Mouse (Mus musculus) heart, adult 2 months (tissue): ENCODE data around the gene Nrxn2. TPM values are rescaled to one million over a fixed set of nuclear protein-coding genes. Genes with fewer than 3 reads are reported as not detected.

Experiments
- DNase-seq, 2 experiments: peaks; one replicate each; pipeline ENCODE4 v3.0.0; 2021
- H3K27ac ChIP-seq: fragments of 200-600 bp; 2 replicates; pipeline ENCODE4 v1.8.1; 2022
- H3K27me3 ChIP-seq: fragments of 200-500 bp; 2 replicates; pipeline ENCODE4 v1.6.1; 2012; ENCODE audit warnings: mild to moderate bottlenecking, low read length, inconsistent platforms, mixed read lengths; ENCODE audit not compliant: control insufficient read depth, insufficient read depth
- H3K36me3 ChIP-seq: fragments of 200-500 bp; 2 replicates; pipeline ENCODE4 v1.6.1; 2012; ENCODE audit warnings: low read length, inconsistent platforms; ENCODE audit not compliant: control insufficient read depth, insufficient read depth
- H3K4me1 ChIP-seq: fragments of 200-500 bp; 2 replicates; pipeline ENCODE4 v1.6.1; 2011; ENCODE audit warnings: low read length; ENCODE audit not compliant: control insufficient read depth, insufficient read depth
- H3K4me3 ChIP-seq: fragments of 200-600 bp; 2 replicates; pipeline ENCODE4 v1.8.1; 2022
- H3K79me2 ChIP-seq: fragments of 200-500 bp; replicated peaks from 2 replicates; pipeline ENCODE4 v1.6.1; 2012; ENCODE audit warnings: mild to moderate bottlenecking, inconsistent platforms, low read length, moderate library complexity, mixed read lengths; ENCODE audit not compliant: control insufficient read depth, insufficient read depth
- H3K9ac ChIP-seq: fragments of 200-500 bp; 2 replicates; pipeline ENCODE4 v1.6.1; 2012; ENCODE audit warnings: low read depth, mild to moderate bottlenecking, control low read depth, inconsistent platforms, low read length, mixed read lengths
- CTCF ChIP-seq: fragments of 200-600 bp; IDR thresholded peaks from 2 replicates; pipeline ENCODE4 v1.8.1; 2022; ENCODE audit warnings: antibody characterized with exemption, mild to moderate bottlenecking, moderate library complexity
- EP300 ChIP-seq: fragments of 200-500 bp; IDR thresholded peaks from 2 replicates; pipeline ENCODE4 v1.6.1; 2011; ENCODE audit warnings: low read depth, low read length, control low read depth; ENCODE audit not compliant: insufficient read depth
- POLR2A ChIP-seq: fragments of 200-500 bp; IDR thresholded peaks from 2 replicates; pipeline ENCODE4 v1.6.1; 2011; ENCODE audit warnings: mild to moderate bottlenecking, low read depth, low read length, control low read depth; ENCODE audit not compliant: insufficient read depth
- WGBS: fragments of 180-500 bp; shearing (Covaris S2); methylation state at CpG from one replicate; pipeline ENCODE4 v1.1.7; 2018; 5-methylcytosine and 5-hydroxymethylcytosine counted together
- intact Hi-C: fragments of 180-260 bp; cut with DNase I; formaldehyde crosslinking; loops from one replicate; pipeline ENCODE4 v1.15.1; 2025
- polyA plus RNA-seq: library from polyadenylated mRNA; depleted of rRNA; stranded (reverse); fragments of >200 nt; gene quantifications from 2 replicates; pipeline ENCODE4 v1.2.3, GENCODE M21; 2012
- total RNA-seq, 2 experiments: library from RNA; stranded (reverse); gene quantifications; 2 replicates each; pipeline ENCODE4 v1.2.3; 2021

The Nrxn2 gene
- total and polyA plus RNA-seq, 3 experiments = 3.4 to 5.2 (median 4.5) TPM

DNA sequence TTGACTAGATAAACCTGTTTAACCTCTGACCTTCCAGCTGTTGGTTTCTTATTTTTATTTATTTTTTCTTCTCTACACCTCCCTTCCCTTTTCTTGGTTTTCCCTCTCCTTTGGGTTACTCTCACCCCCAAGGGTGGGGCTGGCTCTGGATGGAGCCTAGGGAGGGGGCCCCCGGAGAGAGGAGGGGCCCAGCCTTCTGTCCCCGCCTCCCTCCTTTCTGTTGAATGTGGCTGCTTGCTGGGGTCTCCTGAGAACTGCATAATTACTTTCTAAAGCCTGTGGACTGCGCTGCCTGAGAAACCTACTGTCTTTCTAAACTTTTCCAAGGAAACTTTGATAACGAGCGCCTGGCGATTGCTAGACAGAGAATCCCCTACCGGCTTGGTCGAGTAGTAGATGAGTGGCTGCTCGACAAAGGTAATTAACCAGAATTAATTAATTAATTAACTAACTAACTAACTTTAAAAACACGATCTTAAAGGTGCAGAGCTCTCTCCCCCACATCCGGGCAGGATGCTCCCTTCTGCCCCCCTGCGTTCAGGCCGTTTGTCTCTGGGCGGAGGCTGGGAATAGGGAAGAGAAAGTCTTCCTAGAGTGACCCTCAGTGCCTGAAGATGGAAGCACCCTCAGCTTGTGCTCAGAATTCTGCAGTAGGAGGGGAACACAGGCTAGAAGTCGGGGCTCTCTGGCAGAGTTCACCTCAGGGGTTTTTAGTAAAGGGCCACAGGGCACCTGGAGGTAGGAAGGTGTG is 95.0 kb downstream of the Nrxn2 start:
- Histone ChIP-seq H3K27ac (no peak overlapping the region), H3K9ac (no peak overlapping the region), H3K4me3 (no peak overlapping the region), H3K4me1 (no peaks in the 10 kb centered on the region), H3K79me2 (no peaks in the 10 kb centered on the region), H3K36me3 (no peaks in the 10 kb centered on the region), H3K27me3 (no peaks in the 10 kb centered on the region)
- no peak for DNase-seq
- intact Hi-C loops = no loop called here
- 13% methylated on average over 15 of the region's 15 CpGs for WGBS
- TF ChIP-seq EP300 (no peak), CTCF (peak; percentile 21), POLR2A (no peak)

- no peak overlapping the region for H3K9ac ChIP-seq
- 79% methylated on average over 6 of the region's 6 CpGs for WGBS
- no peaks in the 10 kb centered on the region for H3K4me1 ChIP-seq
- H3K36me3 ChIP-seq = no peaks in the 10 kb centered on the region
- DNase-seq = no peak
- no peak overlapping the region for H3K4me3 ChIP-seq
- H3K27ac ChIP-seq = no peak overlapping the region
- intact Hi-C loops = no loop called here
- no peaks in the 10 kb centered on the region for H3K27me3 ChIP-seq
- no peaks in the 10 kb centered on the region for H3K79me2 ChIP-seq
- TF ChIP-seq EP300 (no peak), CTCF (no peak), POLR2A (no peak)
These were observed 96.4 kb downstream of the Nrxn2 start for GRCm38 (mm10) chr19:6514940-6515339.

DNA sequence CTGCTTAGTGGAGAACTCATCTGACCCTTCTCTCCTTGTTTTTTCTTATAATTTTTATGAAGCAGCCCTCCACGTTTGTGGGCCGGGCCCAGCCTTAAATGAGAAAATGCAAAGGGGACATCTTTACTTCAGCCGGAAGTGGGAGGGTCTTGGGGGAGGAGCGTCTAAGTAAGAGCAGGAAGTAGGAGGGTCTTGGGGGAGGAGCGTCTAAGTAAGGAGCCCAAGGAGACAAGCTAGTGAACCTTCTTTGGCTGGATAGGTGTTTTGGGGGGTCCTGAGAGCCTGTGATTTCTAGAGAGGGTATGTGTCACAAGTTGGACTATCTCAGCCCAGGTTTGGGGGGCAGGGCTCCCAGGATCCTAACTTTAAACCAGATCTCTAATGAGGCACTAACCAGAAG is 96.9 kb downstream of the Nrxn2 start:
- Histone ChIP-seq H3K79me2 (no peaks in the 10 kb centered on the region), H3K27me3 (no peaks in the 10 kb centered on the region), H3K9ac (no peak overlapping the region), H3K4me1 (no peaks in the 10 kb centered on the region), H3K27ac (no peak overlapping the region), H3K4me3 (no peak overlapping the region), H3K36me3 (no peaks in the 10 kb centered on the region)
- intact Hi-C loops = no loop called here
- 56% methylated on average over 5 of the region's 5 CpGs for WGBS
- TF ChIP-seq POLR2A (no peak), EP300 (no peak), CTCF (no peak)
- no peak for DNase-seq

- WGBS = 63% methylated on average over 8 of the region's 8 CpGs
- H3K79me2 ChIP-seq = no peaks in the 10 kb centered on the region
- no peaks in the 10 kb centered on the region for H3K27me3 ChIP-seq
- TF ChIP-seq EP300 (no peak), CTCF (no peak), POLR2A (no peak)
- DNase-seq = no peak
- no peak overlapping the region for H3K27ac ChIP-seq
- intact Hi-C loops = no loop called here
- no peaks in the 10 kb centered on the region for H3K36me3 ChIP-seq
- no peaks in the 10 kb centered on the region for H3K4me1 ChIP-seq
- H3K4me3 ChIP-seq = no peak overlapping the region
- H3K9ac ChIP-seq = no peak overlapping the region
These were observed 97.6 kb downstream of the Nrxn2 start for GRCm38 (mm10) chr19:6516153-6516552.

- H3K4me3 ChIP-seq = no peak overlapping the region
- H3K4me1 ChIP-seq = no peaks in the 10 kb centered on the region
- 63% methylated on average over 5 of the region's 5 CpGs for WGBS
- no peaks in the 10 kb centered on the region for H3K36me3 ChIP-seq
- DNase-seq = no peak
- intact Hi-C loops = no loop called here
- H3K79me2 ChIP-seq = no peaks in the 10 kb centered on the region
- TF ChIP-seq POLR2A (no peak), CTCF (no peak), EP300 (no peak)
- no peak overlapping the region for H3K9ac ChIP-seq
- no peak overlapping the region for H3K27ac ChIP-seq
- no peaks in the 10 kb centered on the region for H3K27me3 ChIP-seq
These were observed 100.1 kb downstream of the Nrxn2 start for GRCm38 (mm10) chr19:6518601-6519000.

DNA sequence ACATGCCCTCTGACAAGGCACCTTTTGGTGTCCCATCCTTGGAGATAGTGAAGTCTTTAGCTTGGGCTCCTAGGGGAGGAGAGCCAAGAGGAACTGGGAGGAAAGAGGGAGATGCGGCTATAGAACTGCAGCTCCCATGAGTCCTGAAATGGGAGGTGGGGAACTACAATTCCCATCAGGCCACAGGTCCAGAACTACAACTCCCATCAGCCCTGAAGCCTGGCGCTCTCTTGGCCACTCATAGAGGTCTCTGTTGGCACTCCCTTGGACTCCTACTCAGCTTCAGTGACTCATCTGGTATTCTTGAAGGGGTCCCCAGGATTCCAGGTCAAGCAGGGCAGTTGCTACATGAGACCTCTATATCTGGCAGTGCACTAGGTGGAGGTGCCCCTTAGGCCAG is 101.0 kb downstream of the Nrxn2 start:
- H3K27me3 ChIP-seq = no peaks in the 10 kb centered on the region
- H3K27ac ChIP-seq = no peak overlapping the region
- intact Hi-C loops = no loop called here
- no peak for DNase-seq
- TF ChIP-seq POLR2A = no peak
- TF ChIP-seq EP300 = no peak
- TF ChIP-seq CTCF = no peak
- H3K79me2 ChIP-seq = no peaks in the 10 kb centered on the region
- WGBS = 54% methylated on average over 2 of the region's 2 CpGs
- no peak overlapping the region for H3K9ac ChIP-seq
- no peaks in the 10 kb centered on the region for H3K4me1 ChIP-seq
- no peak overlapping the region for H3K4me3 ChIP-seq
- no peaks in the 10 kb centered on the region for H3K36me3 ChIP-seq
